Mouse (Mus musculus) lung, adult 2 months (tissue): ENCODE results near the gene Gm20388. TPM values are rescaled to one million over a fixed set of nuclear protein-coding genes. Genes with fewer than 3 reads are reported as not detected.

Experiments
- DNase-seq: peaks from one replicate; pipeline ENCODE4 v3.0.0; 2022
- H3K4me1 ChIP-seq: fragments of 200-500 bp; 2 replicates; pipeline ENCODE4 v1.6.1; 2011; ENCODE audit warnings: low read length; ENCODE audit not compliant: control insufficient read depth, insufficient read depth
- H3K4me3 ChIP-seq: fragments of 200-500 bp; replicated peaks from 2 replicates; pipeline ENCODE3; 2011; ENCODE audit warnings: low read depth, mild to moderate bottlenecking, control low read depth, low read length; ENCODE audit errors: extremely low read depth
- CTCF ChIP-seq: fragments of 200-500 bp; IDR thresholded peaks from 2 replicates; pipeline ENCODE4 v1.5.1; 2011; ENCODE audit warnings: mild to moderate bottlenecking, low read length, control low read depth; ENCODE audit not compliant: insufficient read depth
- POLR2A ChIP-seq: fragments of 200-500 bp; IDR thresholded peaks from 2 replicates; pipeline ENCODE4 v1.6.1; 2011; ENCODE audit warnings: low read depth, mild to moderate bottlenecking, control low read depth, low read length, borderline replicate concordance; ENCODE audit errors: extremely low read depth
- WGBS: fragments of 180-500 bp; shearing (Covaris S2); methylation state at CpG from one replicate; pipeline ENCODE4 v1.1.7; 2018; 5-methylcytosine and 5-hydroxymethylcytosine counted together
- polyA plus RNA-seq: library from polyadenylated mRNA; depleted of rRNA; stranded (reverse); fragments of >200 nt; gene quantifications from 2 replicates; pipeline ENCODE4 v1.2.3, GENCODE M21; 2012

The Gm20388 gene
- polyA plus RNA-seq, 1 experiment, result 67.8 TPM

DNA sequence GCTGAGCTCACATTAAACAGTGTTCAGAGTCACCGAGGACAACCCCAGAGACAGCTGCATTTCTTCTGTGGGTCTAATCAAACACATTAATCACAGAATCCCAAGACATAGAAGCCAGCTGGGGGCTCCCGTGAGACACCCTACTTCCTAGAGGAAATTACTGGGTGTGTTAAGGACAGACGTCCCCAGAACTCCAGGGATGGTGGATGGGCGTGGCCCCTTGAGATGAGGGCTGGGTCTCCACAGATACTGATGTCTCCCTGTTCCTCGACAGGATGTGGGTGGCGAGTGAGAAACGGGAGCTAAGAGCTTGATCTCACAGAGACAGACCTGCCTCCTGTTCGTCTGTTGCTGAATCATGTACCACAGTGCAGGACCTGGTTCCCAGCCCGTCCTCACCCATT lies 2432.2 kb downstream of the Gm20388 start:
- 2% methylated on average over 9 of the region's 9 CpGs for WGBS
- no peak for DNase-seq
- Histone ChIP-seq H3K4me3 (no peak overlapping the region), H3K4me1 (peaks cover 6% of the 10 kb centered on the region; the same call in 1 of the 2 replicates)
- TF ChIP-seq POLR2A (no peak), CTCF (no peak)

DNA sequence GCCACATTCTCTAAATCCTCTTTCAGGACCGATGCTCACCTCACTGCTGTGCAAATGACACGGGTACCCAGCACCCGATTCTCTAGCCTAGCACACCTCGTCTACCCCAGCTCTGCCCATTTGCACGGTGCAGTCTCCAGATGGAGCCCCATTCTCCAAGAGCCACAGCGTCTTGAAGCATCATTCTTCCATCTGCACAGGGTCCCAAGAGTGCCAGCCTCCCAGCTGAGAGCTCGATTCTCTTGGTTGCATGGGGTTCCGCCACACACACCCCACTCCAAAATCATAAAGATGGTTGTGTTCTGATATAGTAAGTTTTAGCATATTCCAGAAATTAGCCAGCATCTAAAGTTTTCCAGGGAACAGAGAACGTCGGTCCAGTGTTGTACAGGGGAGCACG lies 2432.7 kb downstream of the Gm20388 start:
- Histone ChIP-seq H3K4me3 (no peak overlapping the region), H3K4me1 (peaks cover 6% of the 10 kb centered on the region; the same call in 1 of the 2 replicates)
- no peak for DNase-seq
- no peak for TF ChIP-seq POLR2A
- no peak for TF ChIP-seq CTCF
- 6% methylated on average over 11 of the region's 11 CpGs for WGBS

DNA sequence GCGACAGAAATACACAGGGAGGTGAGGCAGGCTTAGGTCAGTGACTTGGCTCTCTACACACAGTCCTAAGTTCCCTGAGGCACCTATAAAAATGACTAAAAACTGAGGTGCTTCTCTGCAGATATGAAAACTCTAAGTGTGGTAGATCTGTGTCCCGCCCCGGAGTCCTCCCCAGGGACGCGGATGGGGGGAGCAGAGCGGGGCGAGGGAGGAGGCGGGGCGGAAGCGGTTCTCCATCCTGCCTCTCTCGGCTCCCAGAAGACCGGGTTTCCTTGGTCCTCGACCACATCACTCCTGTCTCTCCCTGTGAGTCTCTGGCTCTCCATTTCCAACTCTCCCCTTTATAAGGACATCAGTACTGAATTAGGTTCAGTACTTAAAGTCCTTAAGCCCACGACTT lies 2433.1 kb downstream of the Gm20388 start:
- no peak for DNase-seq
- H3K4me3 ChIP-seq, result no peak overlapping the region
- TF ChIP-seq POLR2A, result no peak
- TF ChIP-seq CTCF, result no peak
- peaks cover 6% of the 10 kb centered on the region; the same call in 1 of the 2 replicates for H3K4me1 ChIP-seq
- WGBS, result 0% methylated on average over 12 of the region's 14 CpGs

DNA sequence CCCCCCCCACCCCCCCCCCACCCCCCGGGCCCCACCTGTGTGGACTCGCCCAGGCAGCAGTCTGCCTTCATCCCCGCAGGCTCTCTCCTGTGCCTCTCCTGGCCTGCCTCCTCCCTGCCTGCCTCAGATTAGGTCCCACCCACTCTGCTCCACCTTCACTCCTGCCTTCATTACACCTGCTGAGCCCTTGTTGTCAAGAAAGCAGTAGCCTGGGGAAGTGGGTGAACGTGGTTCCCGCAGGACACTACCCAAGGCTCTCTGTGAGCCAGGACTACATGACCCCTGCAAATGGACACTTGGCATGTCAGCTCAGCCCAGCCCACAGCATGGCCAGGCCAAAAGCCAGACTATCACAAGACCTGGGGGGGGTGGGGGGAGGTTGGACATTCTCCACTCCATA lies 2433.6 kb downstream of the Gm20388 start:
- no peak for TF ChIP-seq POLR2A
- no peak for TF ChIP-seq CTCF
- Histone ChIP-seq H3K4me1 (peaks cover 6% of the 10 kb centered on the region; the same call in 1 of the 2 replicates), H3K4me3 (no peak overlapping the region)
- WGBS, result 2% methylated on average over 2 of the region's 5 CpGs
- no peak for DNase-seq

DNA sequence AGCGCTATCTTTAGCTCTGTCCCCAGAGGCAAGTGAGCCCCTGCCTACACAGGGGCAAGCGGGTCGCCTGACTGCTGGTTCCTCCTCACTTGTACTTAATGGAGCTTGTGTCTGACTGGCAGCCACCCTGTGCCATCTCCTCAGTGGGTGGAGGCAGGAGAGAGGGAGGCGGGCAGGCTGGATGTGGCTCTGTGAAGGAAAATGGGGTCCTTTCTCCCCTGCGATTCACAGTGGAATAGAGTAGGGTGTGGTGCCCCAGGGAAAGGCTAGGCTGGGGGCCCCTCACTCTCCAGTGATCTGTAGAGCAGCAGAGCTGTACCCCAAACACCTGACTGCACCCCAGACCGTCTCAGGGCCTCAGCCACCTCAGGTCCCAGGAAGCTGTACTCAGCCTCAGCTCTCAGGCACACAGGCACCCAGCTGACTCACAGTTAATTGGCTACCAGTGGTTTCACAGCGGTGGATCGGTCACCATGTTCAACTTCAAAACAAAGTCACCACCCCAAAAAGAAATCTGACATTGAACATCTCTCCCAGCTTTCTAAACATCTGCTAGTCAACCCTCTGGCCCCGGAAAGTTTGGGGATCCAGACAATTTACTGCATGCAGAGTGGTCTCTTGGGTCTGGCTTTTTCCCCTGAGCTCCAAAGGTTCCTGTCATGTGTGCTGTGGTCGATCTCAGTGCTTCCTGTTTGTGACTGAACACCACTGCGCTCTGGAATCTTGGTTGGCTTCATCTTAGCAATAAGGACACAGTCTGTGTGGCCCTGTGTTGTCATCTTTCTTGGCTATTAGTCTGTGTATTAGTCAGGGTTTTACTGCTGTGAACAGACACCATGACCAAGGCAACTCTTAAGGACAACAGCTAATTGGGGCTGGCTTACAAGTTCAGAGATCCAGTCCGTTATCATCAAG lies 2434.8 kb downstream of the Gm20388 start:
- TF ChIP-seq POLR2A (no peak), CTCF (no peak)
- WGBS, result 60% methylated on average over 12 of the region's 12 CpGs
- Histone ChIP-seq H3K4me3 (no peak overlapping the region), H3K4me1 (peaks cover 6% of the 10 kb centered on the region; the same call in 1 of the 2 replicates)
- no peak for DNase-seq

DNA sequence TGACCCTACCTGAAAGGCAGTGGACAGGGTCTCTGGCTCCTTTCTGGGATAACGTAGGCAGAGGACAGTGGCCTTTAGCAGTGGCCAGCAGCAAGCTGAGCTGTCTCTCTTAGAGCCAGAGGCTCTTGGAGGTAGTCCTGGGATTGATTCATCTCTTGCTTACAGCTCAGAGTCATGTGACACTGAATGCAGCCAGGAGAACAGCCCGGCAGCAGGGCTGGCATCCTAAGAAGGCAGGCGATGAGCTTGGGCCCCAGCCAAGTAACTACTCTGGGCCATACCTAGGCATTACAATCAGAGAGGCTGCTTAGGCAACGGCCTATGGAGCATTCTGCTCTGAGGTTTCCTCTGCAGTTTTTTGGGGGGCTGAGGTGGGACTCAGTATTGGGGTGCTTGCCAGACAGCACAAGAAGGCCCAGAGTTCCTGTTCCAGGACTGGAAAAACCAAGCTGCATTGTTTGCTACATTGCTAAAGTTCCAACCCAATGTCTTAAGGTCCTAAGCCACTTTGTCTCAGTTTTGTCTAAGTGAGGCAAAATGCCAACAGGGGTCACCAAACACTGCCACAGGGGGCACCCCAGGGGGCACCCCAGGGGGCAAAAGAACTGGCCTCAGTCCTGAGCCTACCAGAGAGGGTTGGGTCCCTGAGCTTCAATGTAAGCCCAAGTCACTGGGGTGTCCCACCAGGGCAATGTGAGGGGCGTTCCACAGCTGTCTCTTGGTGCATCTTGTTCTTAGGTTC lies 2437.3 kb downstream of the Gm20388 start:
- TF ChIP-seq CTCF (no peak), POLR2A (no peak)
- H3K4me1 ChIP-seq, result peaks cover 4% of the 10 kb centered on the region; the same call in 1 of the 2 replicates
- no peak for DNase-seq
- WGBS, result 58% methylated on average over 5 of the region's 5 CpGs
- H3K4me3 ChIP-seq, result no peak overlapping the region

DNA sequence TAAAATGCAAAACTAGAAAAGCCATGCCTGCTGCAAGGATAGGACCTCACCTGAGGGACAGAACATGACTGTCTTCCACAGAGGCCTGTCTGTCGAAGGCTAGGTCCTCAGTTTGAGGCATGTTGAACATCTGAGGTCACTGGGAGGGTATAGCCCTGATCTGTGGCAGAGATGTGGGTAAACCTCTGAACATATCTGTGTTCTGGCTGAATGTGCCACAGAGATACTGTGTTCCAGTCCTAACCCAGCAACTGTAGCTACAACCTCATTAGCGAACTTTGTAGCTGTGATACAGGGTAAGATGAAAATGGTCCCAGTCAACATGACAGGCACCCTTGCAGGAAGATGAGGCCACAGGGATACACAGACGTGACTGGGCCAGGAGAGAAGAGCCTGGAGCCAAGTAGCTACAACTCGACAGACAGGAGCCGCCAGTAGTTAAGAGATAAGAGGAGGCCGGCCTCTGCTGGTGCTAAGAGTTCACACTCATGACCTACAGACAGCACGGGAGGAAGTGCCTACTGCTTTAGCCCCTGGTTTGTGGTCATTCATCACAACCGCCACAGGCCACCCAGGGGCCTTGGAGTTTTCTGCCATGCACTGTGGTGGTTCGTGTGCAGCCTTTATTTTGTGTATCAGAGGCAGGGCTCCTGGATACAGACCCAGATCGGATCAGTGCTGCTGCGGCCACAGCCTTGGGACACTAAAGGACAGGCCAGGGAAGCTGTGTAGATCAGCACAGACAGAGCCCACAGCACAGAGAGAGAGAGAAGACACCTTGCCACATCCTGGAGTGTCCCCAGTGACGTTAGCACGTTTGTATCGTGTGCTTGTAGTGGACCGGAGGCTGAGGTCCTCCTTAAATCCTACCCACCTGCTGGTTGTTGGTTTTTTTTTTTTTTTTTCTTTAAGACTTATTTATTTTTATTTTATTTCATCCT lies 2439.0 kb downstream of the Gm20388 start:
- no peaks in the 10 kb centered on the region for H3K4me1 ChIP-seq
- no peak for DNase-seq
- TF ChIP-seq POLR2A (no peak), CTCF (no peak)
- no peak overlapping the region for H3K4me3 ChIP-seq
- WGBS, result 49% methylated on average over 15 of the region's 15 CpGs

DNA sequence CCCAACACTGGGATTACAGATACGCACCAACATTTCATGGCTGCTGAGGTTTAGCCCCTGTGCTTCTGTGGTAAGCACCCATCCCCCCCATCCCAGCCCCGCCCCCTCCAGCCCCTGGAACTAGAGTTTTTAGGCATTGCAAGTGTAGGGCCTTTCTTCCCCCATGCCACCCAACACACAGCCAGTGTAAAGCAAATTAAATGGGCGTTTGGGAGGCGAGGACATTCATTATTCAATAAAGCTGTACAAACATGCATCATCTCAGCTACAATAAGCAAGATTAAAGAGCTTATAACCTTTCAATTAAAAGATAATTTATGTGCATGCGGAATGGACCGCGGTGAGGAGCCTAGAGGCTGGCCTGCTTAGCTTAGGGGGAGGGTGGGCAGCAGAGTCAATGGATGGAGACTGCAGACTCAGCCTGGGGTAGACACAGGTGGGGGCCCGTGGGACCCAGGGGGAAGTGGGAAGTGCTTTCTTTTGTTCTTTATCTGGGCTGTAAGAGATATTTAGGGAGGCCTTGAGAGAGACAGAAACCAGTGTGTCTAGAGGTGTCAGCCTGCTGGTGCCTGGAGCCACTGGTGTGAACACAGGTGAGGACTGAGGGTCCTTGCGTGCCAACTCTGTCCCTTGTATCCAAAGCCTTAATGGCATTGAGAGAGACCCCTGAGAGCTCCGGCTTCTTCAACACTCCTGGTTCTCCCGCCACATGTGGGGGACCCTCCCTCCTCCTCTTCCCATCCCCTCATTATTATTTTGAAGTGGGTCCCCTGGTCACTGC lies 2439.9 kb downstream of the Gm20388 start:
- TF ChIP-seq CTCF (no peak), POLR2A (no peak)
- no peak for DNase-seq
- 56% methylated on average over 11 of the region's 11 CpGs for whole genome bisulfite sequencing

More for the DNA sequence above, 2439.9 kb downstream of the Gm20388 start:
- Histone ChIP-seq H3K4me1 (no peaks in the 10 kb centered on the region), H3K4me3 (no peak overlapping the region)
